Mouse (Mus musculus) brain, embryonic 14.5 days (tissue): ENCODE measurements around the gene Fbxl2.

Experiments
- CTCF ChIP-seq: fragments of 200-500 bp; IDR thresholded peaks from 2 replicates; pipeline ENCODE4 v1.5.1; 2012; ENCODE audit warnings: inconsistent platforms, mild to moderate bottlenecking, moderate library complexity, borderline replicate concordance; ENCODE audit not compliant: insufficient read depth, insufficient read length; ENCODE audit errors: extremely low read depth
- POLR2A ChIP-seq: fragments of 200-500 bp; IDR thresholded peaks from 2 replicates; pipeline ENCODE4 v1.6.1; 2012; ENCODE audit warnings: mild to moderate bottlenecking, inconsistent platforms, borderline replicate concordance; ENCODE audit not compliant: poor library complexity, insufficient read depth, insufficient read length, severe bottlenecking; ENCODE audit errors: extremely low read depth

GRCm38 (mm10) chr9:114073681-114074080 lies 27.7 kb upstream of the Fbxl2 start:
- TF ChIP-seq POLR2A = no peak
- TF ChIP-seq CTCF = no peak
